Mouse (Mus musculus): ENCODE measurements at regions not wholly inside any gene's neighbourhood (a gene's known extent, or its start where the extent isn't known, plus 50 kb on each side); places are given as distances from the start of the nearest gene placed in this dataset.
A peak's percentile ranks its signal among the peaks of the same experiment; 100 is the strongest.

DNA sequence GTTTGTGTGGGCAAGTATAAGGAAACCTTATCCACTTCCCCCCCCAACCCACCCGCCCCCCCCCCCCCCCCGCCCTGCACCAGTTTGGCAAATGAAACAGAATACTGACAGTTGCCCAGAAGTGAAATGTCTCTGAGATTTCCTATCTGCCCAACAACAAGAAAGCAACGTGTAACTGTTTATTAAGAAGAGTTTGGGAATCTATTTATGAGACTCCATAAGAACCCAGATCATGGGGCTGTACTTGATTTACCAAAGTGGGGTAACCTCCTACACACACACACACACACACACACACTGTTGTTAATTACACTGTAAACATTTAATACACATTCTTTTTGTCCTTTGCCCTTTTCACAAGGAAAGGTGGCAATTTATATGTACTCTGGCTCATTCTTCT, 165.6 kb upstream of the Tmem161b start:
- peaks cover 47% of the 10 kb centered on the region for H3K4me1 ChIP-seq
- no peak for ATAC-seq (ENCODE audit: low FRiP score, low read depth)
- H3K4me2 ChIP-seq (replicated peaks) = peak overlapping the region; percentile 9; the same call in 1 of the 2 replicates
- H3K27me3 ChIP-seq = no peaks in the 10 kb centered on the region
- no peaks in the 10 kb centered on the region for H3K9me3 ChIP-seq
- H3K27ac ChIP-seq (replicated peaks) = peak overlapping the region; percentile 88
- H3K36me3 ChIP-seq = no peaks in the 10 kb centered on the region
- no peak overlapping the region for H3K4me3 ChIP-seq
- WGBS = 53% methylated on average over 3 of the region's 3 CpGs
- H3K9ac ChIP-seq (replicated peaks) = no peak overlapping the region

DNA sequence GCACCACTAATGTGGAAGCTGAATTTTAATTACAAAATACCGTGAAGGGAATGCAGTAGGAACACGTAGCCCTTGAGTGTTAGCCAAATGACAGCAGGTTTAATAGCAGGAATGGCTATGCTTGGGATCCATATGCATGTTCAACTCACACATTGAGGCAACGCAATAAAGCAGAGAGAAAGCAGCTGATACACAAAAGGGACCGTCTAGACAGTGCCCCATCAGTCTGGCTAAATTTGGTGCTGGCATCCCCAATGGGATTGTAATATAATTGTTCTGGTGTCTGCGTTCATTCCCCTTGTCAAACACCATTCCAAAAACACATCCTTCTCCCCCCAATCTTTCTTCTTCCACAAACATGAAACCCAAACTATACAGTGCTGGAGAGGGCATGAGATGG, 165.1 kb upstream of the Tmem161b start:
- no peak overlapping the region for H3K4me3 ChIP-seq
- ATAC-seq (ENCODE audit: low FRiP score, low read depth) = peak; percentile 42
- peak overlapping the region; percentile 9; the same call in 1 of the 2 replicates for H3K4me2 ChIP-seq (replicated peaks)
- H3K4me1 ChIP-seq = peaks cover 52% of the 10 kb centered on the region
- H3K27me3 ChIP-seq = no peaks in the 10 kb centered on the region
- H3K9ac ChIP-seq (replicated peaks) = no peak overlapping the region
- peak overlapping the region; percentile 88 for H3K27ac ChIP-seq (replicated peaks)
- no peaks in the 10 kb centered on the region for H3K36me3 ChIP-seq
- WGBS = 18% methylated on average over 5 of the region's 5 CpGs
- H3K9me3 ChIP-seq = no peaks in the 10 kb centered on the region

DNA sequence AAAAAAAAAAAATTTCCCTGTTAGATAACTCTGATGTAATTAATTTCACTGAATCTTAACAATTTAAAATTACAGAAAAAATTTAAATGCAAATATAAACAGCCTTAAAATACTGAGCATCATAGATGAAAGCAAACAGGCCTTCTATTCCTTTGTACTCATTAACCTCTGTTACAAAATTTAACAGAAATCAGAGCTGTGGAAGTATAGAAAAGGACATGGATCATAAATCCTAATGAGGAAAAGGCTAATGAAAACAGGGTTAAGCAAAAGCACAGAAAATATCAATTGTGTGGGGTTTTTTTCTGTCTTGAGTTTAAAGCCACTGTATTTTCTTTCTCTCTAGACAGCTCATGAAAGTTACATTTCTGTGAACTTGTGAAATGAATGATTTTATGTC, 164.6 kb upstream of the Tmem161b start:
- no peak for ATAC-seq (ENCODE audit: low FRiP score, low read depth)
- H3K4me1 ChIP-seq = peaks cover 56% of the 10 kb centered on the region
- H3K4me3 ChIP-seq = no peak overlapping the region
- no peaks in the 10 kb centered on the region for H3K27me3 ChIP-seq
- H3K4me2 ChIP-seq (replicated peaks) = no peak overlapping the region
- H3K27ac ChIP-seq (replicated peaks) = peak overlapping the region; percentile 88
- H3K36me3 ChIP-seq = no peaks in the 10 kb centered on the region
- H3K9ac ChIP-seq (replicated peaks) = no peak overlapping the region
- H3K9me3 ChIP-seq = no peaks in the 10 kb centered on the region

DNA sequence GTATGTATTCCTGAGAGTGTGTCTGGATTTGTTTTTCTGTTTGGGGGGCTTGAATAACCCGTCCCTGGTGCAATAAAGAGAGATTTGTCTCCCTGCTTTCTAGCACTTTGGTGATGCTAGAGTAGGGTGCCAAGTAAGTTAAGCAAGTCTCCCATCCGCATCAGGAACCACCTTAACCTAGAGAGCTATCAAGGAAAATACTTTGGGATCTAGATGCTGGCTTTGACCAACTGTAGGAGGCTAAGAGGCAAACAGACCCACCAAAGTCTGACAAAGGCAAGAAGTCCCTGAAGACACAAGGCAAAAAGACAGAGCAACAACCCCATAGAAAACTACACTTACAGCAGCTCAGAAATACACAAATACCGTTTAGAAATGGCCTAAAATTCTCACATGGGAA, 163.8 kb upstream of the Tmem161b start:
- Histone ChIP-seq H3K27me3 (no peaks in the 10 kb centered on the region), H3K9ac (replicated peaks) (peak overlapping the region; percentile 39; the same call in 1 of the 2 replicates), H3K4me1 (peaks cover 60% of the 10 kb centered on the region), H3K36me3 (no peaks in the 10 kb centered on the region), H3K27ac (replicated peaks) (peak overlapping the region; percentile 96), H3K9me3 (no peaks in the 10 kb centered on the region), H3K4me2 (replicated peaks) (peak overlapping the region; percentile 30), H3K4me3 (no peak overlapping the region)
- 33% methylated on average over 3 of the region's 3 CpGs for WGBS
- no peak for ATAC-seq (ENCODE audit: low FRiP score, low read depth)

DNA sequence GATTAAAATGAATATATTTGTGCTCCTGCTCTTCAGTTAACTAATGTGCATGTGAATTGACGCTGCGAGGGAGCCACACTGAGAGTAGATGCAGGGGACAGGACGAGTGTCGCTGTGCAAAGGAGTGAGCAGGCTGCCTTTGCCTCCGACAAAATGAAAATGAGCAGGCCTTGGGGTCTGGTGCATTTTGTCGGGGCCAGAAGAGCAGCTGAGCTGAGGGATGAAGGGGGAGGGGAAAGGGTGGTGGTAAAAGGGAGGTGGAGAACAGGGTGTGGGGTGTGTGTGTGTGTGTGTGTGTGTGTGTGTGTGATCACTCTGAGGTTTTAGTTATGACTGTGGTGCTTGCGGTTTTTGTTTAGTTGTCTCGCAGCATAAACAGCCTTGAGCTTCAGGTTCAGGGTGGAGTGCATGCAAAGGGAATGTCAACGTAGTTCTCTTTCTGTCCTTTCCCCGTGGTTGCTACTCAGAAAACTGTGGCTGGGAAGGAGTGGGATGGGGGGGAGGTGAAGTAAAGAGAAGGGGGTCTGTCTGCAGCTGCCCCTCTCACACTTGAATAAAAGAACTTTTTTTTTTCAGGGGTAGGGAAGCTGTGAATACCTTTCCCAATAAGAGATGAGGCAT, 163.0 kb upstream of the Tmem161b start:
- peak; percentile 80 for ATAC-seq (ENCODE audit: low FRiP score, low read depth)
- Histone ChIP-seq H3K9ac (replicated peaks) (peak overlapping the region; percentile 46; the same call in 1 of the 2 replicates), H3K9me3 (no peaks in the 10 kb centered on the region), H3K36me3 (no peaks in the 10 kb centered on the region), H3K4me1 (peaks cover 65% of the 10 kb centered on the region), H3K27ac (replicated peaks) (peak overlapping the region; percentile 96), H3K4me3 (peak overlapping the region; percentile 13), H3K27me3 (no peaks in the 10 kb centered on the region), H3K4me2 (replicated peaks) (peak overlapping the region; percentile 48)
- WGBS = 0% methylated on average over 10 of the region's 10 CpGs

DNA sequence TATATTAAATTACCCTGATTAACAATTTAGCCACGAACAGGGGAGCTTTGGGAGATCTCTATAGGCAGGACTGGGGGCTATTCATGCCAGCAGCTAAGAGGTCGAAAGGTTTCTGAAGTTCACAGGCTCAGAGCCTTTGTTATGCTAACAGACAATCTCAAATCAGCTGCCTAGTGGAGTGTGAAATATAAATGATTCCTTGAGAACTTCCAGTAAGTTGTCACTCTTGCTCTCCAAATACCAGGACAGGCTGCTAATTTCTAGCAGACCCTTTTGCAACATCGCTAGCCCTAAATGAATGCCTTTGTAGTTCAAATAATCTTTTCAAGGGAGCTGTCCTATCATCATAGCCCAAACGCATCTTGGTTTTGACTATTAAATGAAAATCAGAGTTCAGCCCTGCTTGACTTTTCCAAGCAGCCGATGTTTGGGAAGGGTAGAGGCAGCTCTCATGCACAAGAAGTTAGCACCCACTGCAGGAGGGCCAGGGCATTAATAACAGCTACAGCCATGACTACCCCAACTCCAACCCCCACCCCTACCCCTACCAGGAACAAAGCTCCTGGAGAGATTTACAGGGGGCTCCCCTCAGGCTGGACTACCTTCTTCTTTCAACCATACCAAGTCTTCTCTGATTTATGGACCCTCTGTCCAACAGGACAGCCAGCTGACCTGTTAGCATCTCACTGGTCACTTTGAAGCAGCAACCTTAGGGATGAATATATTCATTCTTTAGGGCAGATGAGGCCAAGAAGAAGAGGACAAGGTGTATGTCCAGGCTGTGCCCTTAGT, 162.2 kb upstream of the Tmem161b start:
- WGBS = 2% methylated on average over 5 of the region's 5 CpGs
- Histone ChIP-seq H3K4me3 (no peak overlapping the region), H3K27me3 (no peaks in the 10 kb centered on the region), H3K27ac (replicated peaks) (peak overlapping the region; percentile 96), H3K9ac (replicated peaks) (no peak overlapping the region), H3K9me3 (no peaks in the 10 kb centered on the region), H3K36me3 (no peaks in the 10 kb centered on the region), H3K4me1 (peaks cover 71% of the 10 kb centered on the region), H3K4me2 (replicated peaks) (peak overlapping the region; percentile 48)
- ATAC-seq (ENCODE audit: low FRiP score, low read depth) = peak; percentile 87

DNA sequence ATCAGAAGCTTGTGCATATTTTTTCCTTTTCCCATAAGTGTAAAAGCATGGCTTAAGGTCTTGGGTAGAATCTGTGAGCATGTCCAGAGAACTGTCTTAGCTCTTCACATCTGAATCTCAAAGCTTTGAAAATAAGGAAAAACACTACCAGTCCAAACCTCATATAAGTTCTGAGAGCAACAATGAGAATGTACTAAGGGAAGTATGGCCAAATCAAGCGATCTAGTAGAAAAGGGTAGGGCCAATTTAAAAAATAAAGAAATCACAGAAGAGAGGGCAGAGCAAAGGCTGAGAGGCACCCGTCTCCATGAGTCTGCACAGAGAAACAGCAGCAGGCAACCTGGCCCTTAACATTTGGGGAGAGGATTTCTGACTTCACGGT, 161.7 kb upstream of the Tmem161b start:
- H3K36me3 ChIP-seq = no peaks in the 10 kb centered on the region
- peaks cover 69% of the 10 kb centered on the region for H3K4me1 ChIP-seq
- H3K27ac ChIP-seq (replicated peaks) = peak overlapping the region; percentile 96
- H3K9ac ChIP-seq (replicated peaks) = no peak overlapping the region
- H3K27me3 ChIP-seq = no peaks in the 10 kb centered on the region
- no peak for ATAC-seq (ENCODE audit: low FRiP score, low read depth)
- no peak overlapping the region for H3K4me3 ChIP-seq
- WGBS = 39% methylated on average over 3 of the region's 3 CpGs
- peak overlapping the region; percentile 48 for H3K4me2 ChIP-seq (replicated peaks)
- H3K9me3 ChIP-seq = no peaks in the 10 kb centered on the region

DNA sequence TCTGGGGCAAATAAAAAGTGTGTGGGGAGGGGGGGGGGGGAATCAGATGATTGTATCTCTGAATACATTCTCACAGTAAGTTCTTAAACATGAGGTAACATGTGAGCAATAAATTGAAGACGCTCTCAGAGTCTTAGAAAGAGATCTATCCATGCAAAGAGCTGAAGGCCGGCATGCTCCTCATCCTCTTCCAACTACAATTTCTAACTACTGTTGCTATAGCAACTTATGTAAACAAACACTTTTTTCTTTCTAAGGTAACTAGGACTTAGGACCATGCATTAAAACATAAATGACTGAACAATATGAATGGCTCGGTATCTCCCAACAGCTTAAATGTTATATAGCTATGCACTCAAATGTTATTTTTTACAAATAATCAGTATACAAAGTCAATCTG, 161.2 kb upstream of the Tmem161b start:
- H3K9me3 ChIP-seq = no peaks in the 10 kb centered on the region
- H3K4me1 ChIP-seq = peaks cover 73% of the 10 kb centered on the region
- no peak overlapping the region for H3K9ac ChIP-seq (replicated peaks)
- peak overlapping the region; percentile 96 for H3K27ac ChIP-seq (replicated peaks)
- ATAC-seq (ENCODE audit: low FRiP score, low read depth) = no peak
- H3K27me3 ChIP-seq = no peaks in the 10 kb centered on the region
- H3K4me3 ChIP-seq = no peak overlapping the region
- WGBS = 47% methylated on average over 3 of the region's 3 CpGs
- H3K4me2 ChIP-seq (replicated peaks) = 0 out of 2 replicates have a peak overlapping the region, but pooled peaks have one; percentile 48
- H3K36me3 ChIP-seq = no peaks in the 10 kb centered on the region

DNA sequence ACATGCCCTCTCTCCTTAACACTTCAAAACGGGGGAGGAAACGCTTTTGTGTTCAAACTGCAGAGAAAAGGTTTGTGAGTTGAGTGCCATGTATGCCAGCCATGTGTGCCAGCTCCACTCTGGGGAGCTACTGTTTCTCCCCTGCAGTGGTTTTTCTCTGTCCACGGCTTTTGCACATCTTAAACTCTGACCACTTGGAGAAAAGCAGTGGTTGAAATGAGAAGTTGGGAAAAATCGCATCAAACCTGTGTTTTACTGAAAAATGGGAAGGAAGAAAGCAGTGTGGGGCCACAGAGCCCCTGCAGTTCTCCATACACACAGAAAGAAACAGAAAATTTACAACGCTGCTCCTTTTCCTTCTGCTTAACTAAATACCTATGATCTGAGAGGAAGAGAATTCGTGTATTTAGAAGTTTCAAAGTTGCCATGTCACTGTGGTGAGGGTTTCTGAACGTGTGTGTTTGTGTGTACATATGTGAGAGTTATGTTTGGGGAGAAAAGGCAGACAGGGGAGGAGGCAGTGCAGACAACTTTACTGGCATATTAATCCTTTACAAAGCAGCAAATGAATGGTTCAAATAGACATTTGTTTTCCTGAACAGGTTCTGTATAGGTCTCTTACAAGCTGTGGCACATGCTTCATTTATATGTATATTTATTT, 160.1 kb upstream of the Tmem161b start:
- H3K4me1 ChIP-seq = peaks cover 74% of the 10 kb centered on the region
- peak overlapping the region; percentile 49 for H3K9ac ChIP-seq (replicated peaks)
- ATAC-seq (ENCODE audit: low FRiP score, low read depth) = no peak
- no peak overlapping the region for H3K4me3 ChIP-seq
- no peaks in the 10 kb centered on the region for H3K9me3 ChIP-seq
- WGBS = 23% methylated on average over 7 of the region's 7 CpGs
- peak overlapping the region; percentile 88 for H3K27ac ChIP-seq (replicated peaks)
- H3K4me2 ChIP-seq (replicated peaks) = peak overlapping the region; percentile 28
- no peaks in the 10 kb centered on the region for H3K36me3 ChIP-seq
- no peaks in the 10 kb centered on the region for H3K27me3 ChIP-seq

DNA sequence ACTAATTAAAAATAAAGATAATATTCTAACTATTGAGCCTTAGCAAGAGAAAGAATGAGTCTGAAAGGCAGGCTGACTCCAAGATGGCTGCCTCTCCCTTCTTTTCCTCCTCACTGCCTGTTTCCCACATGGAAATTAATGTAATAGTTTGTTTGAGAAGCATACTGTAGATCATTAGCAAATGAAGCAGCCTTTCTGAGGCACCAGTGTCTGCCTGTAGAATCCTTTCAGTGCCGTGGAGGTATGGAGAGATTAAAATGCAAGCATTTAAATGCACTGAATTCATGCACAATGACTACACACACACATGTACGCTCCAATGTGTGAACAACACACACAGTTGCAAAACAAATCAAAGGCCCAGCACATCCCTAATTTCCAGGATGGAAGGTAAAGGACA, 159.5 kb upstream of the Tmem161b start:
- Histone ChIP-seq H3K27me3 (no peaks in the 10 kb centered on the region), H3K4me3 (no peak overlapping the region), H3K4me2 (replicated peaks) (peak overlapping the region; percentile 23), H3K4me1 (peaks cover 78% of the 10 kb centered on the region), H3K36me3 (no peaks in the 10 kb centered on the region), H3K27ac (replicated peaks) (peak overlapping the region; percentile 88), H3K9ac (replicated peaks) (no peak overlapping the region), H3K9me3 (no peaks in the 10 kb centered on the region)
- no peak for ATAC-seq (ENCODE audit: low FRiP score, low read depth)
- WGBS = 38% methylated on average over 2 of the region's 2 CpGs

DNA sequence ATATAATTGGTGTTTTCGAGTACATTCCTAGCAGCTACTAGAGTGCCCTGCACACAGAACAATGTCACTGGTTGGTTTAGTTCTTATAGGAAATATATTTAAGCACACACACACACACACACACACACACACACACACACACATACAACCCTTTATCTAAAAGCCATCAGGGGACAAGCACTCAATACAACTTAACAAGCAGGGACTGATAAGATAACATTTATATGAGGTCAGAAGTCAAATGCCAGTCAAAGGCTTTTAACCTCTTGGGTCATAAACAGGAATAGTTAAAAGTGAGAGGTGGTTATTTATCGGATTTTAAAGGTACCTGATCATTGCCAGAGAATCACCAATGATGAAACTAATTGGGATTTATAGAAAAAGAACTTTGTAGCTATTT, 158.7 kb upstream of the Tmem161b start:
- ATAC-seq (ENCODE audit: low FRiP score, low read depth) = no peak
- peak overlapping the region; percentile 63 for H3K27ac ChIP-seq (replicated peaks)
- H3K4me2 ChIP-seq (replicated peaks) = peak overlapping the region; percentile 13; the same call in 1 of the 2 replicates
- no peak overlapping the region for H3K9ac ChIP-seq (replicated peaks)
- no peak overlapping the region for H3K4me3 ChIP-seq
- H3K4me1 ChIP-seq = peaks cover 78% of the 10 kb centered on the region
- WGBS = 46% methylated on average over 2 of the region's 2 CpGs
- H3K36me3 ChIP-seq = no peaks in the 10 kb centered on the region
- no peaks in the 10 kb centered on the region for H3K9me3 ChIP-seq
- no peaks in the 10 kb centered on the region for H3K27me3 ChIP-seq

DNA sequence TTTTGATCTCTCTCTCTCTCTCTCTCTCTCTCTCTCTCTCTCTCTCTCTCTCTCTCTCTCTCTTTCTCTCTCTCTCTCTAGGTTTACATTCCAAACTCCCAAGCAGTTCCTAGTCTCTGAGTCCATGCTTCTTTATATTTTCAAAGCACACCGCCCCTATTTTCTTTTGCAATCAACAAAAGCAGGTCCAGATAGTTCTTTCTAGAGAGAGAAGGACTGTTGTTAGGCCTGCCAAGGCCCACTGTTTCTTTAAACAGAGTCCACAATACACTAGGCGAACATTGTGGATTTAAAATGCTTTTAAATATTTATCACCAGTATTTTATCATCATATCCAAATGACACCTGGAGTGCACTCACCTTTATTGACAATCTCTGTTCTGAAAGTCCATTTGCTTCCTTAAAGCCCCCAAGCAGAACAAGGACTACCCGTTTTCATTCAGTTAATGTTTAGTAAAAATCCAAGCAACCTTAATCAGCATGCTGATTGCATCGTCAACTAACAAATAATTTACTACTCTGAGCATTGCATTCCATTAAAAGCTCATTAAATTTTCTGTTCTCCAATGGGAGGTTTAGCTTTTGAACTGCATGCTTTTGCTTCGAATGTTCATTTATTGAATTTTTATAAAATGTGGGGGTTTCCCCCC, 157.7 kb upstream of the Tmem161b start:
- Histone ChIP-seq H3K4me1 (peaks cover 70% of the 10 kb centered on the region), H3K27ac (replicated peaks) (peak overlapping the region; percentile 81), H3K4me2 (replicated peaks) (peak overlapping the region; percentile 33), H3K27me3 (no peaks in the 10 kb centered on the region), H3K9ac (replicated peaks) (0 out of 2 replicates have a peak overlapping the region, but pooled peaks have one; percentile 15), H3K4me3 (no peak overlapping the region), H3K9me3 (no peaks in the 10 kb centered on the region), H3K36me3 (no peaks in the 10 kb centered on the region)
- 41% methylated on average over 5 of the region's 5 CpGs for WGBS
- ATAC-seq (ENCODE audit: low FRiP score, low read depth) = no peak
